Mouse (Mus musculus) inflammation-experienced regulatory T-cells, adult 16 weeks (primary cell): ENCODE measurements around the gene Adpgk. TPM values are rescaled to one million over a fixed set of nuclear protein-coding genes. Genes with fewer than 3 reads are reported as not detected.

ENCODE experiments used
- polyA plus RNA-seq: library from polyadenylated mRNA; unstranded; fragments of 100-300 nt; shearing (Covaris generic); gene quantifications from one replicate; pipeline ENCODE4 v1.2.1, GENCODE M21; 2017

Adpgk gene
- polyA plus RNA-seq = 12.5 TPM

DNA sequence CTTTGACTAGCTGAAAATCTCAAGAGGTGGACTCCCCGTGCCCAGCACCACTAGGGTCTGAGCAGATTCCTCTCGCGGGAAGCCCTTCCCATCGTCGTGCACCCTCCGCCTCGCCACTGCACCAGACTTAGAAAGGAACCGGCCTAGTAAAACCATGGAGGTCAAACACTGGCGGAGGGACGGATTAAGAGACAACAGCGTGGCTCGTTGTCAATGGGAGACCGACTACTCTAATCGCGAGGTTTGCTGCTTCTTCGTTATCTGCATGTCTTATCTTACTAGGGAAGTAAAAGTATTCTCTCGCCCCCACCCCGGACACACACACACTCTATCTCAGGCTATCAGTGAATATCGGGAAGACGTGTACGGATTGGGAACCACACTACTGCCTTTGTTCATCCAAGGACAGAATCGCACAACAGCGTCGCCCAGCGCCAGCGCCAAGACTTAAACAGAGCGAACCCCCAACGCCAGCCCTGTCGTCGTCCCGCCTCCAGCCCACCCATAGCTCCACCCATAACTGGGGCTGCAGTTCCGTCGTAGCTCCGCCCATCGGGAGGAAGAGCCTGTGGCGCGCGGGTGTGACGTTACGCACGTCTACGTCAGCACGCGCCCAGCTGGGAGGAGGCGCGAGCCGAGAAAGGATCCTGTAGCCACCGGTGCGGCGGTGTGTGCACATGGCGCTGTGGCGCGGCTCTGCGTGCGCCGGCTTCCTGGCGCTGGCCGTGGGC is at the start of gene Adpgk:
Adpgk (plus strand) TSS at position 602 of the 731 bp plus-strand sequence.

GRCm38 (mm10) chr9:59353253-59353639 is 61.9 kb downstream of the Adpgk start, which contains the start of gene Bbs4:
Gene Bbs4 (minus strand): TSS chr9:59353508.

Other genes starting within 250 kb of the Adpgk start
- gene Bbs4, start 62.0 kb downstream of the Adpgk start, polyA plus RNA-seq = 16.3 TPM
- 16.9 TPM for gene Arih1, start 195.1 kb downstream of the Adpgk start, polyA plus RNA-seq
- 83.8 TPM for gene Hexa, start 248.0 kb downstream of the Adpgk start, polyA plus RNA-seq
- gene Tmem202, start 248.3 kb downstream of the Adpgk start, polyA plus RNA-seq = 0.52 TPM